Mouse (Mus musculus) liver, postnatal 0 days (tissue): ENCODE results near the gene Klrk1.
A peak's percentile ranks its signal among the peaks of the same experiment; 100 is the strongest.

ENCODE experiments used
- CTCF ChIP-seq: sonication (generic); IDR thresholded peaks from 2 replicates; pipeline ENCODE4 v1.5.1; 2016; ENCODE audit warnings: antibody characterized with exemption, low read depth
- EP300 ChIP-seq: IDR thresholded peaks from 2 replicates; pipeline ENCODE4 v1.6.1; 2016; ENCODE audit warnings: antibody characterized with exemption, low read depth, mild to moderate bottlenecking

GRCm38 (mm10) chr6:129581274-129581673 is 42.4 kb downstream of the Klrk1 start:
- TF ChIP-seq CTCF (peak; percentile 58), EP300 (no peak)
